In the genomic region with DNA sequence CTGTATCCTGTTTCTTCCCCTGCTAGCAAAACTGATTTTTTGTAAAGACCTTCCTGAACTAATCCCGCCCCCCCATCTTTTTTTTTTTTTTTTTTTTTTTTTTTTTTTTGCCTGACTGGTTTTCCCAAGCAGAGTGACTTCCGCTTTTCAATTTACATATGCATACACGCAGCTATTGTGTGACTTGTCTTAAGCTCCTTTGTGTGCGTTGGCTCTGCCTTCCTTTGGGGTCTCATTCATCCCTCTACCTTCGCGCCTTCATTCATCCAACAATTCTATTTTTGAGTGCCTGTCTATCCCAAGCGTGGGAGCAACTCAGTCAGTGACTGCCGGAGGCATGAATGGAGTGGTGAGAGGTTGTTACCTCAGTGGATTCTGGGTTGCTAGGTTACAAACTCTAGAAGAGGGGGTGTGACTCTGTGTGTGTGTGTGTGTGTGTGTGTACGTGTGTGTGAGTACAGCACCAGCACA, we compare ENCODE assay signal across 9 mouse cellular contexts. TPM values are rescaled to one million over a fixed set of nuclear protein-coding genes. Genes with fewer than 3 reads are reported as not detected.
A peak's percentile ranks its signal among the peaks of the same experiment; 100 is the strongest.
DNase-seq lines count a peak whose midpoint lies in the region; ATAC-seq lines count a peak whose summit lies in the region.
"Had no signal": no experiment of that assay in that cellular context is flagged by ENCODE, and none has a peak within 500 bp of the region (broad histone marks: within the 10 kb centered on the region; RNA-seq: fewer than 3 reads in every experiment).

No protein-coding gene starts in this region.

- DNase-seq in kidney, postnatal 36 days: no peak
- DNase-seq in left cerebral cortex, adult 18-20 months (ENCODE audit: low spot score in 2 of 2): peak; percentile 47 to 51
- DNase-seq in right cerebral cortex, adult 2 months (ENCODE audit: low spot score in 2 of 2): peak; percentile 73 to 80
- no peak for DNase-seq in lung, postnatal 36 days
- DNase-seq in kidney, postnatal 10 days: no peak
- no peak for DNase-seq in T-cell, adult 2 months (ENCODE audit: low spot score)

- H3K9me3 ChIP-seq in kidney, embryonic 15.5 days (replicated peaks): no peaks in the 10 kb centered on the region
- H3K9me3 ChIP-seq in forebrain, embryonic 16.5 days (ENCODE audit: control insufficient read depth, low read length): no peaks in the 10 kb centered on the region

- ATAC-seq in kidney, embryonic 15.5 days (replicated peaks; ENCODE audit: low FRiP score): no peak
- ATAC-seq in forebrain, embryonic 16.5 days: peak; percentile 80

- no peaks in the 10 kb centered on the region for H3K36me3 ChIP-seq in kidney, embryonic 15.5 days
- no peaks in the 10 kb centered on the region for H3K36me3 ChIP-seq in forebrain, embryonic 16.5 days (ENCODE audit: control insufficient read depth, insufficient read depth)

- 52% methylated on average over 9 of the region's 9 CpGs for WGBS in kidney, embryonic 15.5 days
- WGBS in forebrain, embryonic 16.5 days: 6% methylated on average over 9 of the region's 9 CpGs

- H3K27ac ChIP-seq in kidney, embryonic 15.5 days: 0 out of 2 replicates have a peak overlapping the region, but pooled peaks have one; percentile 11
- no peak overlapping the region for H3K27ac ChIP-seq in forebrain, embryonic 16.5 days (ENCODE audit: low read length)

- no peak overlapping the region for H3K4me3 ChIP-seq in kidney, embryonic 15.5 days (replicated peaks)
- H3K4me3 ChIP-seq in forebrain, embryonic 16.5 days (replicated peaks; ENCODE audit: low read length): no peak overlapping the region
- H3K4me3 ChIP-seq: myocyte had no signal

- no peak overlapping the region for H3K9ac ChIP-seq in kidney, embryonic 15.5 days
- no peak overlapping the region for H3K9ac ChIP-seq in forebrain, embryonic 16.5 days (replicated peaks; ENCODE audit: low read depth, low read length)

- H3K4me1 ChIP-seq in kidney, embryonic 15.5 days: 0 out of 2 replicates have a peak, but pooled peaks cover 2% of the 10 kb centered on the region
- H3K4me1 ChIP-seq in forebrain, embryonic 16.5 days (replicated peaks; ENCODE audit: control insufficient read depth, insufficient read depth, low read length): 0 out of 2 replicates have a peak, but pooled peaks cover 6% of the 10 kb centered on the region

- H3K4me2 ChIP-seq in kidney, embryonic 15.5 days: no peak overlapping the region
- H3K4me2 ChIP-seq in forebrain, embryonic 16.5 days (ENCODE audit: low read length): no peak overlapping the region

- no peaks in the 10 kb centered on the region for H3K27me3 ChIP-seq in kidney, embryonic 15.5 days
- H3K27me3 ChIP-seq in forebrain, embryonic 16.5 days (replicated peaks; ENCODE audit: control insufficient read depth, insufficient read depth, low read length): no peaks in the 10 kb centered on the region

RNA-seq across cellular contexts. Expression of a gene that starts 49.2 kb away (rescaled TPM):
- polyA plus RNA-seq in kidney, embryonic 15.5 days (2015; fragmentation: Nextera tagmentation; extraction: Ambion mirVana): 18.6 and 19.0 TPM in 2 replicates
- polyA plus RNA-seq in forebrain, embryonic 16.5 days (2015; fragmentation: Nextera tagmentation; extraction: Ambion mirVana): 17.9 and 18.0 TPM in 2 replicates
- 10 to 100 TPM; 62.4 to 66.7 TPM for total RNA-seq in left cerebral cortex, adult 18-20 months (2021)

Comparison
In these comparisons a context has a peak if more than half of its experiments do, and no peak if none do; other contexts are left out.
1. DNase-seq: peak in left cerebral cortex, adult 18-20 months (2 of 2) and right cerebral cortex, adult 2 months (2 of 2); none in kidney, postnatal 36 days (0 of 2), lung, postnatal 36 days (single experiment), kidney, postnatal 10 days (single experiment) and T-cell, adult 2 months (single experiment).